In genomic region chr9:100520586-100520985, GRCm38 (mm10) we compare ENCODE assay signal across 7 mouse cellular contexts. TPM values are rescaled to one million over a fixed set of nuclear protein-coding genes. Genes with fewer than 3 reads are reported as not detected.
DNase-seq lines count a peak whose midpoint lies in the region.

No protein-coding gene starts in this region.

- peak; percentile 49 for DNase-seq in thymus, postnatal 0 days (ENCODE audit: low spot score)
- DNase-seq in thymus, postnatal 36 days, result no peak
- peak; percentile 47 for DNase-seq in adrenal gland, adult 2 months
- peak; percentile 84 for DNase-seq in embryo, embryonic 11 days
- peak; percentile 44 to 53 for DNase-seq in heart, postnatal 36 days
- peak; percentile 58 to 67 for DNase-seq in left cerebral cortex, postnatal 25 days (ENCODE audit: low spot score in 2 of 2)
- DNase-seq in natural killer cell, adult 2 months (ENCODE audit: low spot score in 2 of 2), result peak; percentile 32 to 36

- intact Hi-C loops in heart, postnatal 36 days (cut with DNase I), result loop anchor here (1.0 to 2.0 kb wide), 4 partner anchors 25 to 396 kb away; no protein-coding TSS in a partner anchor
- intact Hi-C loops in left cerebral cortex, postnatal 25 days (cut with DNase I), result loop anchor here (2.0 to 10.0 kb wide), 3 partner anchors 122 to 634 kb away; no protein-coding TSS in a partner anchor

RNA-seq across cellular contexts. Expression of gene Nck1, which starts 25.3 kb away (rescaled TPM):
- 116 and 118 TPM in 2 replicates for polyA plus RNA-seq in thymus, postnatal 0 days (2015; fragmentation: Nextera tagmentation; extraction: Ambion mirVana)
- 10 to 100 TPM; 45.5 to 46.7 TPM for total RNA-seq in adrenal gland, adult 2 months (2021)
- 0.29 and 0.39 TPM in 2 replicates for polyA plus RNA-seq in adrenal gland, adult 2 months (2012; rRNA removed)
- total RNA-seq in heart, postnatal 36 days (2021), result 10 to 100 TPM; 44.8 to 54.0 TPM
- 10 to 100 TPM; 37.8 to 38.0 TPM for total RNA-seq in left cerebral cortex, postnatal 25 days (2021)

RNA-seq across cellular contexts. Expression of gene Il20rb, which starts 34.0 kb away (rescaled TPM):
- polyA plus RNA-seq in thymus, postnatal 0 days (2015; fragmentation: Nextera tagmentation; extraction: Ambion mirVana), result 9.2 and 9.7 TPM in 2 replicates
- 1 to 10 TPM in 1 of 2 experiments, under 1 TPM in 1; 0.52 to 1.8 TPM for total RNA-seq in adrenal gland, adult 2 months (2021)
- polyA plus RNA-seq in adrenal gland, adult 2 months (2012; rRNA removed), result 0.42 and 0.70 TPM in 2 replicates
- total RNA-seq in heart, postnatal 36 days (2021), result 1 to 10 TPM in 1 of 2 experiments, under 1 TPM in 1; 0.89 to 1.4 TPM
- under 1 TPM; 0.18 to 0.28 TPM for total RNA-seq in left cerebral cortex, postnatal 25 days (2021)

RNA-seq across cellular contexts. Expression of gene Slc35g2, which starts 50.3 kb away (rescaled TPM):
- polyA plus RNA-seq in thymus, postnatal 0 days (2015; fragmentation: Nextera tagmentation; extraction: Ambion mirVana), result 0.86 and 1.2 TPM in 2 replicates
- total RNA-seq in adrenal gland, adult 2 months (2021), result 10 to 100 TPM in 1 of 2 experiments, 1 to 10 TPM in 1; 6.2 to 13.2 TPM
- 0.95 and 1.8 TPM in 2 replicates for polyA plus RNA-seq in adrenal gland, adult 2 months (2012; rRNA removed)
- total RNA-seq in heart, postnatal 36 days (2021), result 1 to 10 TPM; 2.5 to 3.9 TPM
- 10 to 100 TPM; 19.0 to 19.1 TPM for total RNA-seq in left cerebral cortex, postnatal 25 days (2021)

Comparison
In these comparisons a context has a peak if more than half of its experiments do, and no peak if none do; other contexts are left out.
1. DNase-seq: peak in thymus, postnatal 0 days (single experiment), adrenal gland, adult 2 months (single experiment), embryo, embryonic 11 days (single experiment), heart, postnatal 36 days (2 of 2), left cerebral cortex, postnatal 25 days (2 of 2) and natural killer cell, adult 2 months (2 of 2); none in thymus, postnatal 36 days (0 of 2).